Mouse (Mus musculus) stomach, postnatal 0 days (tissue): ENCODE results near the gene Unkl.

ENCODE experiments used
- CTCF ChIP-seq: IDR thresholded peaks from 2 replicates; pipeline ENCODE4 v1.5.1; 2016; ENCODE audit warnings: antibody characterized with exemption, low read depth, mild to moderate bottlenecking, moderate library complexity
- EP300 ChIP-seq: optimal IDR thresholded peaks from 2 replicates; pipeline ENCODE3; 2016; ENCODE audit warnings: antibody characterized with exemption

- TF ChIP-seq EP300 = no peak
- TF ChIP-seq CTCF = no peak
These were observed 65.6 kb downstream of the Unkl start for GRCm38 (mm10) chr17:25253760-25254159.
